Mouse (Mus musculus) CD4-positive, CD25-positive, alpha-beta regulatory T cell, adult 4 months (primary cell): ENCODE measurements at regions not wholly inside any gene's neighbourhood (a gene's known extent, or its start where the extent isn't known, plus 50 kb on each side); places are given as distances from the start of the nearest gene placed in this dataset.

ENCODE experiments used
- ATAC-seq: one replicate; pipeline ENCODE4 v1.8.0; 2017

GRCm38 (mm10) chr11:18571557-18572209 lies 447.1 kb downstream of the Meis1 start:
- ATAC-seq, result no peak

- no peak for ATAC-seq
Observed at GRCm38 (mm10) chr11:18563011-18563410, 455.8 kb downstream of the Meis1 start.

- ATAC-seq, result no peak
Observed at GRCm38 (mm10) chr11:18558665-18559064, 460.1 kb downstream of the Meis1 start.

GRCm38 (mm10) chr11:18535592-18535857 lies 483.3 kb downstream of the Meis1 start:
- ATAC-seq, result no peak

- no peak for ATAC-seq
Observed at GRCm38 (mm10) chr11:18534807-18535591, 483.8 kb downstream of the Meis1 start.

GRCm38 (mm10) chr11:18531264-18532110 lies 487.3 kb downstream of the Meis1 start:
- ATAC-seq, result no peak

- no peak for ATAC-seq
Observed at GRCm38 (mm10) chr11:18528568-18528967, 490.2 kb downstream of the Meis1 start.

GRCm38 (mm10) chr11:18495108-18495757 lies 523.6 kb downstream of the Meis1 start:
- ATAC-seq, result no peak

- no peak for ATAC-seq
Observed at GRCm38 (mm10) chr11:18493981-18494380, 524.8 kb downstream of the Meis1 start.

- no peak for ATAC-seq
Observed at GRCm38 (mm10) chr11:18493086-18493485, 525.7 kb downstream of the Meis1 start.

GRCm38 (mm10) chr11:18489517-18490256 lies 529.1 kb downstream of the Meis1 start:
- no peak for ATAC-seq

GRCm38 (mm10) chr11:18478841-18479240 lies 525.2 kb upstream of the Etaa1 start:
- no peak for ATAC-seq

GRCm38 (mm10) chr11:18451271-18451670 lies 497.6 kb upstream of the Etaa1 start:
- ATAC-seq, result no peak

GRCm38 (mm10) chr11:18448879-18449278 lies 495.2 kb upstream of the Etaa1 start:
- ATAC-seq, result no peak

GRCm38 (mm10) chr11:18444600-18444999 lies 490.9 kb upstream of the Etaa1 start:
- ATAC-seq, result no peak

- ATAC-seq, result no peak
Observed at GRCm38 (mm10) chr11:18444101-18444500, 490.4 kb upstream of the Etaa1 start.

- no peak for ATAC-seq
Observed at GRCm38 (mm10) chr11:18443156-18443555, 489.5 kb upstream of the Etaa1 start.

GRCm38 (mm10) chr11:18437834-18438611 lies 484.3 kb upstream of the Etaa1 start:
- no peak for ATAC-seq

GRCm38 (mm10) chr11:18421076-18421475 lies 467.4 kb upstream of the Etaa1 start:
- no peak for ATAC-seq

GRCm38 (mm10) chr11:18413769-18414168 lies 460.1 kb upstream of the Etaa1 start:
- no peak for ATAC-seq

GRCm38 (mm10) chr11:18408071-18408752 lies 454.5 kb upstream of the Etaa1 start:
- no peak for ATAC-seq
